Mouse (Mus musculus) C2C12 (cell line): ENCODE data around the gene Ap1b1. TPM values are rescaled to one million over a fixed set of nuclear protein-coding genes. Genes with fewer than 3 reads are reported as not detected.

Experiments
- H3K27me3 ChIP-seq: one replicate; pipeline ENCODE4 v1.6.1; 2011; ENCODE audit not compliant: control insufficient read depth, insufficient read depth, insufficient read length
- H3K36me3 ChIP-seq: one replicate; pipeline ENCODE4 v1.6.1; 2011; ENCODE audit not compliant: control insufficient read depth, insufficient read depth
- H3K4me3 ChIP-seq: one replicate; pipeline ENCODE4 v1.5.1; 2011; ENCODE audit warnings: mild to moderate bottlenecking, control low read depth; ENCODE audit not compliant: poor library complexity, insufficient read depth, severe bottlenecking
- H3K79me2 ChIP-seq: one replicate; pipeline ENCODE4 v1.6.1; 2011; ENCODE audit not compliant: control insufficient read depth, insufficient read depth
- H3K79me3 ChIP-seq: one replicate; pipeline ENCODE4 v1.6.1; 2011; ENCODE audit warnings: low read depth, control low read depth
- H3ac ChIP-seq: one replicate; pipeline ENCODE3; 2011; ENCODE audit warnings: low read depth; ENCODE audit not compliant: control insufficient read depth, insufficient read length
- CEBPB ChIP-seq: IDR thresholded peaks from one replicate; pipeline ENCODE4 v1.6.1; 2011; ENCODE audit warnings: low read depth, mild to moderate bottlenecking, control low read depth, moderate library complexity
- CTCF ChIP-seq: IDR thresholded peaks from one replicate; pipeline ENCODE4 v1.5.1; 2011; ENCODE audit not compliant: control insufficient read depth, insufficient read depth, insufficient read length
- FOSL1 ChIP-seq: IDR thresholded peaks from one replicate; pipeline ENCODE4 v1.8.0; 2011; ENCODE audit warnings: mild to moderate bottlenecking, low read length; ENCODE audit not compliant: poor library complexity, insufficient read depth, severe bottlenecking
- MAX ChIP-seq: IDR thresholded peaks from one replicate; pipeline ENCODE4 v1.6.1; 2011; ENCODE audit warnings: mild to moderate bottlenecking, control low read depth
- MYOD1 ChIP-seq: IDR thresholded peaks from one replicate; pipeline ENCODE4 v1.6.1; 2011; ENCODE audit warnings: low read depth; ENCODE audit not compliant: control insufficient read depth, insufficient read length
- MYOG ChIP-seq: IDR thresholded peaks from one replicate; pipeline ENCODE4 v1.6.1; 2011; ENCODE audit not compliant: control insufficient read depth, insufficient read length; ENCODE audit errors: extremely low read depth
- USF1 ChIP-seq: IDR thresholded peaks from one replicate; pipeline ENCODE4 v1.6.1; 2011; ENCODE audit warnings: low read depth, mild to moderate bottlenecking, control low read depth, moderate library complexity
- polyA plus RNA-seq: library from polyadenylated mRNA; unstranded; fragments of >200 nt; fragmentation: generic; extraction: Trizol; gene quantifications from one replicate; pipeline ENCODE4 v1.2.1, GENCODE M21; 2012; ENCODE audit warnings: missing spikeins

The Ap1b1 gene
- polyA plus RNA-seq, 1 experiment = 40.9 TPM

DNA sequence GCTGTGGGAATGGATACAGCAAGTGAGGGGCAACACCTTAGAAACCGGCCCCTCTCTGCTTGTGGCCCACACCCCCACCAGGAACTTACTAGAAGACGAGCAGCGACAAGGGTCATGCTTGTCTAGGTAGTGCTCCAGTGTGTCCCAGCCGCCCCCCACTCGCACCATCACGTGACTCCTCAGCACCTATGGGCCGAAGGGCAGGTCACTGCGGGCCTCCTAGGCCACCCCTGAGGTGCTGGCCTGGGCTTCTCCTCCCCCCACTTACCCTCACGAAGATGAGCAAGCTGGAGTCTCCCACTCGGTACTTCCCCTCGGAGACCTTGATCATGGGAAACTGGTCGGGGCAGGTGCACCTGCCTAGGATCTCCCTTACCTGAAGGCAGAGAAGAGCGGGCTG is 75.7 kb downstream of the Ap1b1 start:
- TF ChIP-seq FOSL1 (no peak), USF1 (peak; percentile 14), MYOD1 (no peak), CEBPB (no peak), MYOG (no peak), MAX (no peak), CTCF (no peak)
- Histone ChIP-seq H3ac (no peak overlapping the region), H3K79me3 (peaks cover 16% of the 10 kb centered on the region), H3K79me2 (peaks cover 31% of the 10 kb centered on the region), H3K36me3 (peaks cover 16% of the 10 kb centered on the region), H3K4me3 (no peak overlapping the region), H3K27me3 (no peaks in the 10 kb centered on the region)

- H3K36me3 ChIP-seq = peaks cover 19% of the 10 kb centered on the region
- TF ChIP-seq USF1 (no peak), MYOD1 (no peak), MAX (no peak), FOSL1 (no peak), MYOG (no peak), CEBPB (no peak), CTCF (no peak)
- H3K4me3 ChIP-seq = no peak overlapping the region
- H3K79me3 ChIP-seq = peaks cover 16% of the 10 kb centered on the region
- no peaks in the 10 kb centered on the region for H3K27me3 ChIP-seq
- peaks cover 31% of the 10 kb centered on the region for H3K79me2 ChIP-seq
- H3ac ChIP-seq = no peak overlapping the region
These were observed 76.4 kb downstream of the Ap1b1 start for GRCm38 (mm10) chr11:5062860-5063505.

DNA sequence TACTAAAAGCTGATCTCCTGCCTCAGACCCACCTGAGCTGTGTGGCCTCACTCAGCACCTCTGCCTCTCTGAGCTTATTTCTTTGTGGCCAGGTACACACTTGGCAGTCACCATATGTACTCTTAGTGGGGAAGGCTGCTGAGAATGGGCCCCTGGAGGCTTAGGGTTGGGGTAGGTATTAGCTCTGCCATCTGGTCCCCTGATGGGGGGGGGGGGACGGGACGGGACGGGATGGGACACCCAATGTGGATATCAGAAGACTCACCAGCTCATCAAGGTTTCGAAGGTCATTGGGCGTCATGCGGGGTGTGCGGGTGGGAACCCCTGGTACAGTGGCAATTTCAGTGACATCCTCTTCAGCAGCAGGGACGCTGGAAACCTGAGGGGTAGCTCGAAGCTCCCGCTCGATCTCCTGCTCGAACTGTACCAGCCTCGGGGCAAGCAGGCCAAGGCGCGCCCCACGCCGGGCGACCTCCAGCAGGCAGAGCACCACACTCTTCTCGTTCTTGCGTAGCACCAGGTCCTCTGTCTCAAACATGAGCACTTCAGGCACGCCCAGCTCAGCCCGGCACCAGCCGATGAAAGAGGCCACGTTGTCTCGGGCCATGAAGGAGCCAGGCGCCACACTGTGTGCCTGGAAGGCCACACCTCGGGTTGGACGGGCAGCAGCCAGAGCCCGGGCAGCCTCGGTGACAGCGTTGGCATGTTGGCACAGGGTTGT is 77.1 kb downstream of the Ap1b1 start:
- Histone ChIP-seq H3K79me3 (peaks cover 16% of the 10 kb centered on the region), H3K4me3 (no peak overlapping the region), H3K27me3 (no peaks in the 10 kb centered on the region), H3ac (peak overlapping the region; percentile 98), H3K36me3 (peaks cover 26% of the 10 kb centered on the region), H3K79me2 (peaks cover 31% of the 10 kb centered on the region)
- TF ChIP-seq CTCF (no peak), MYOD1 (no peak), MYOG (no peak), MAX (no peak), CEBPB (no peak), USF1 (no peak), FOSL1 (no peak)

DNA sequence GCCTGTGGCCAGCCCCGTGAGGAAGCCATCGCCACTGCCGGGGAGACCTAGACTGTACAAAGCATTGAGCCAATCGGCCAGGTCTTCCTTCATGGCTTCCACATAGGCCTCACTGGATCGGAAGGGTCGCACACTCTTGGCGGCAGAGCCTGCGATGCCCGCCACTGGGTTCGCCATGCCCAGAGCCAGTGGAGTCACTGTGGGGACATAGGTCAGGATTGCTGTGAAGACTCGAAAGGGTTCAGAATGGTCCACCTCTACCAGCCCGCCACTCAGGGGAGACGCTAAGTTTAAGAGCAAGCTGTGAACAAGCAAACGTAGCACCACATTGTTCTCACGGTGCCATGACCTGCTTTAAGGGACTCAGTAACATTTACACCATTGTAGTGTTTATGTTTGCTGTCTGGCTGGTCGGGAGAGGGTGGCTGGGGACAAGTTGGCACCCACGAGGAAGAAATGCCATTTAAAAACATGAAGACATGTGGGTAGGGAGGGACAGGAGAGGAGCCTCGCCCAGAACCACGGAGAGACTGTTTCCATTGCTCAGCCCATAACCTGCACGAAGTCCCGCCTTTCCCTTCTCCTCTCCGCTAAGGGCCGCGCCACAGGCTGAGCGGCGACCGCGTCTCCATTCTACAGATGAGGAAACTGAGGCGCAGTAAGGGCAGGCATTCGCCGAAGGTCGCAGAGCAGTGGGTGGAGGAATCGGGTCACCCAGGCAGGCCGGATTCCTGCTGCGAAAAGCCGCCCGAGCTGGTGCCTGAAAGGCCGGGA is 77.8 kb downstream of the Ap1b1 start:
- H3ac ChIP-seq = peak overlapping the region; percentile 98
- peaks cover 33% of the 10 kb centered on the region for H3K36me3 ChIP-seq
- peaks cover 31% of the 10 kb centered on the region for H3K79me2 ChIP-seq
- no peaks in the 10 kb centered on the region for H3K27me3 ChIP-seq
- no peak for TF ChIP-seq CEBPB
- peak overlapping the region; percentile 65 for H3K4me3 ChIP-seq
- peaks cover 16% of the 10 kb centered on the region for H3K79me3 ChIP-seq

DNA sequence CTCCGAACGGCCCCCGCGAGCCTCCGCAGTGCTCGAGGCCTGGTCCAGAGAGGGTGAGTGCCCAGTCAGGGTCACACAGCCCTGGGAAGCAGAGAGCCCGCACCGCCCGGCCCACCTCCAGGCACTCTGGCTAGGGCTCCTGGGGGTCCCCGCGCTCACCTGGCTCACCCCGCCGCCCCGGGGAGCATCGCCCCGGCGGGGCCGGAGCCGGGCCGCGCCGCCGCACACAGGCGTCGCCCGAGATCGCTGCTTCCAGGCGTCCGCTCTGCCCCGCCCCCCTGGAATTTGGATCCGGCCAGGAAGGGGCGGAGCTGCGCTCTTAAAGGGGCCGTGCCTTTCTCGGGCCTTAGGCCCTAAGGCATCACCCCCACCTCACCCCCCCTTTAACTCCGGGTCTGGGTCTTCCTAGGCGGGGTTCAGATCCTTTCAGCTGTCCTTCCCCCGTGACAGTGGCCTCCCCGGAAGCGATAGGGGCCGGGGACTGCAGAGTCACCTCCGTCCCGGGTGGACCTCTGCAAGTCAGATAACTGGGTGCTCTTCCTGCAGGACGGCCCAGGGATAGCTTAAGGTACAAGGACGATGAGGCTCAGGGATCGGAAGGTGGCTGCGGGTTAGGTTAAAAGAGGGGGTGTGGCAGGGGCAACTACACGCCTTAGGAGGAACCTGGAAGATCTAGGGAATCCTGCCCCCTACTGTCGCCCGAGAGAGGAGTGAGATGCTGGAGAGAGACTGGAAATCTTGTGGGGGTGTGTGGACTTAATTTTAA is 78.6 kb downstream of the Ap1b1 start, which contains the start of gene Gas2l1:
Gene Gas2l1, minus strand, starts transcription at position 272 of the 766 bp plus-strand sequence.
- peak; percentile 58 for TF ChIP-seq CTCF
- no peak for TF ChIP-seq FOSL1
- no peak for TF ChIP-seq CEBPB
- Histone ChIP-seq H3K79me2 (peaks cover 31% of the 10 kb centered on the region), H3K36me3 (peaks cover 35% of the 10 kb centered on the region)

DNA sequence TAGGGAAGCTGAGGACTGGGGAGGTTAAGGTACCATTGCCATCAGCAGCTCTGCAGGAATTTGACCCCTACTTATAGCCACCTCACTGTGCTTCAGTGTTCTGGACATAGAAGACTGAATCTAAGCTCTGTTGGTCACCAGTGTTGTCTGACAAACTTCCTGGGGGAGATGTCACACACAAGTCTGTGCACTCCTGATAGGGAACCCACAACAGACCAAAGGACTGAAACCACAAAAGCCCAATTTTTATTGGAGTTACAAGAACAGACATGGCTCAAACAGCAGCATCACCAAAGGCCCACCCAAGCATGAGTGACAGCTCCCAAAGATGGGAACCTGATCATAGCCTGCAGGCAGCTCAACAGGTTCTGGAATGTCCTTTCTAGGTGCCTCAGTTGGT is 80.4 kb downstream of the Ap1b1 start:
- no peaks in the 10 kb centered on the region for H3K27me3 ChIP-seq
- peaks cover 44% of the 10 kb centered on the region for H3K36me3 ChIP-seq
- no peak overlapping the region for H3K4me3 ChIP-seq
- H3K79me3 ChIP-seq = peaks cover 16% of the 10 kb centered on the region
- TF ChIP-seq USF1 (no peak), MYOG (no peak), FOSL1 (no peak), CEBPB (no peak), MAX (no peak), MYOD1 (no peak), CTCF (no peak)
- peaks cover 30% of the 10 kb centered on the region for H3K79me2 ChIP-seq
- H3ac ChIP-seq = no peak overlapping the region

More for the DNA sequence above, 78.6 kb downstream of the Ap1b1 start, which contains the start of gene Gas2l1:
- H3K4me3 ChIP-seq = peak within 1 kb of the TSS; percentile 65
- H3ac ChIP-seq = peak within 1 kb of the TSS; percentile 98
- peaks cover 16% of the 10 kb centered on the region for H3K79me3 ChIP-seq
- H3K27me3 ChIP-seq = no peaks in the 10 kb centered on the region
